Mouse (Mus musculus): ENCODE measurements around the gene Tex13c3. TPM values are rescaled to one million over a fixed set of nuclear protein-coding genes. Genes with fewer than 3 reads are reported as not detected.
"Not testable (repeated sequence)": the region's sequence is repeated elsewhere in the genome, so short reads cannot be mapped to it uniquely, and the experiment has no call there.

The Tex13c3 gene
- polyA plus RNA-seq (2015; fragmentation: Nextera tagmentation; extraction: Ambion mirVana) = not detected in 2 replicates

DNA sequence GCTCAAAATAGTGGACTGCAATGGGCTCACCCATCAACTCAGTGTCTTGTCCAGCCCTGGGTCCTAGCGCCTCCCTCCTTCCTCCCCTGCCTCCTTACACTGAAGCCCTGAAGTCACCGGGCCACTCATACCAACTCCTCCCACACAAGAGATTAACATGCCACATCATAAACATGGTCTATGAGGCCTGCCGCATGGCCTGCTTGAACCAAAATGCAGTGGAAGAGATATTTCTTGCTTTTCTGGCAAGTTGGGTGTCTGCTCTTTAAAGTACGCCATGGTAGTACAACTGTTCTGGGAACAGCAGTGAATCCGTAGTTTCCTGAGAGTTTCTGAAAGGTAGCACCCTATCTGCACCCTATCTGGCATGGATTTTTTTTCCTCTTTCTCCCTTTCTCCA is at the start of gene Tex13c3:
Gene Tex13c3, minus strand, starts transcription at position 101 of the 400 bp plus-strand sequence.
- not testable (repeated sequence) for H3K27ac ChIP-seq (replicated peaks); H3K4me2 ChIP-seq (replicated peaks); H3K9me3 ChIP-seq (replicated peaks); H3K4me1 ChIP-seq; H3K9ac ChIP-seq; ATAC-seq (ENCODE audit: insufficient number of reproducible peaks, low FRiP score, low TSS enrichment, low read depth); H3K36me3 ChIP-seq; H3K4me3 ChIP-seq (replicated peaks); H3K27me3 ChIP-seq
- WGBS = 91% methylated on average over 5 of the region's 5 CpGs

- H3K4me2 ChIP-seq (replicated peaks) = no peak overlapping the region
- no peak overlapping the region for H3K9ac ChIP-seq
- H3K27me3 ChIP-seq = no peaks in the 10 kb centered on the region
- no peak overlapping the region for H3K27ac ChIP-seq (replicated peaks)
- WGBS = 84% methylated on average over 4 of the region's 4 CpGs
- ATAC-seq (ENCODE audit: insufficient number of reproducible peaks, low FRiP score, low TSS enrichment, low read depth) = no peak
- H3K36me3 ChIP-seq = no peaks in the 10 kb centered on the region
- H3K9me3 ChIP-seq (replicated peaks) = no peaks in the 10 kb centered on the region
- H3K4me1 ChIP-seq = no peaks in the 10 kb centered on the region
- no peak overlapping the region for H3K4me3 ChIP-seq (replicated peaks)
These were observed 8.6 kb upstream of the Tex13c3 start for GRCm38 (mm10) chrX:19489731-19490130.
